Mouse (Mus musculus): Measurements from ENCODE around the gene Pkn3.
"Not testable (repeated sequence)": the region's sequence is repeated elsewhere in the genome, so short reads cannot be mapped to it uniquely, and the experiment has no call there.

The Pkn3 gene

GRCm38 (mm10) chr2:30077502-30078348, at the start of gene Pkn3:
Gene Pkn3 (plus strand): TSS chr2:30077684.
- DNase-seq (ENCODE audit: low read depth, low spot score): no peak

- DNase-seq (ENCODE audit: low read depth, low spot score): no peak
Measured at GRCm38 (mm10) chr2:30032244-30032846, 45.1 kb upstream of the Pkn3 start.

- DNase-seq (ENCODE audit: low read depth, low spot score): no peak
Measured at GRCm38 (mm10) chr2:30032957-30033356, 44.5 kb upstream of the Pkn3 start.

DNA sequence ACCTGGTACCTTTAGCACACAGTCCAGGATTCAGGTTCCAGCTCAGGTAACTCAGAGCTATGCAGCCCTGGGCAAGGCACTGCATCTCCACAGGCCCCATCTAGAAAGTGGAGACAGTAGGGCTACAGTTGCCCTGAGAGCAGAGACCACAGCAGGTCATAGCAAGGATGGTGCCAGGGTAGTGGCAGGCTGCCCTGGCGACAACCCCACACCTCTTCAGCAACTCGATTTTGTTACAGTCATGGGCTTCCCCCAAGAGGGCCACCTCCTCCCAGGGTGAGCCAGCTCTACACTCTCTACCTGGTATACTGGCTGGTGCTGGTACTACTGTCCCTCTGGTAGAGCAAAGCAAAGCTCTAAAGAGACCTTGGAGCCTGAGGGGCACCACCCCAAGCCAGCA, 39.7 kb upstream of the Pkn3 start:
- DNase-seq (ENCODE audit: low read depth, low spot score): no peak

DNA sequence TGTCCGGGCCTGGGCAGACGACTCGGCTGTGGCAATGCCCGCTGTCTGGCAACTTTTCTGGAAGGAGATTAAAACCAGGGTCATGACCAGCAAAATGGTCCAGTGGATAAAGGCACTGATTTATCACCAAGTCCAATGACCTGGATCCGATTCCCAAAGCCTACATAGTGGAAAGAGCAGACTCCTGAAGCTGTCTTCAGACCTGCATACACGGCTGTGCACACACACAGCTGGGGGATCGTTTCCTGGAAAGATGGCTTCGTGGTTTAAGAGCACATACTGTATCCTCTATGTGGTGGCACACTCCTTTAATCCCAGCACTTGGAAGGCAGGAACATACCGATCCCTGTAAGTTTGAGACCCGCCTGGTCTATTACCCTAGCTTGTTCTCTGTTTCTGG, 39.1 kb upstream of the Pkn3 start:
- no peak for DNase-seq (ENCODE audit: low read depth, low spot score)

GRCm38 (mm10) chr2:30039687-30040086, 37.8 kb upstream of the Pkn3 start:
- no peak for DNase-seq (ENCODE audit: low read depth, low spot score)

DNA sequence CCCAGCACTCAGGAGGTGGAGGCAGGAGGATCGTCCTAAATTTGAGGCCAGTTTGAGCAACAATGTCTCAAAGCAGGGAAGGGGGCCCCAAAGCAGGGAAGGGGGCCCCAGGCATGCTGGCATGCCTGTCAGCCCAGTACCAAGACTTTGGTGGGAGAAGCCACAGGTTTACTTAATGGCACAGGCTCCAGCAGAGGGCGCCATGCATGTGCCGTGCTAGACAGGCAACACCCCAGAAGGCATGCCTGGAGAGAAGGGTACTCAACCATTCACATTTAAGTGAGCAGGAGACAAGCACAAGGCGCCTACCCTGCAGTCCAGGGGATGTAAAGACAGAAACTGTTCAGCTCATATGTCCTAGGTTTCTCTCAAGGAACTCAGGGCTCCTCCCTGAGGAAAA, 35.0 kb upstream of the Pkn3 start:
- DNase-seq (ENCODE audit: low read depth, low spot score): no peak

DNA sequence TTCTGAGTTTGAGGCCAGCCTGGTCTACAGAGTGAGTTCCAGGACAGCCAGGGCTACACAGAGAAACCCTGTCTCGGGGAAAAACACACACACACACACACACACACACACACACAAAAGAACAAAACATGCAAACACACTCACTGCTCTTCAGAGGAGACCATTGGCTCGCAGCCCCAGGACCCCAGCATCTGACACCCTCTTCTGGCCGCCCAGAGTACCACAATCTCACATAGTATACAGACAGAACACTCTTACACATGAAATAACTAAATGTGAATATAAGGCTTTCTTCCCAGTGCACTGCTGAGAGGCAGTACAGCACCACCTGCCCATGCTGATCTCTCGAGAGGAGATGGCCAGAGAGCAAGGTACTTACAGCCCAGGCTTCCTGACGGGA, 32.9 kb upstream of the Pkn3 start:
- DNase-seq (ENCODE audit: low read depth, low spot score): no peak

DNA sequence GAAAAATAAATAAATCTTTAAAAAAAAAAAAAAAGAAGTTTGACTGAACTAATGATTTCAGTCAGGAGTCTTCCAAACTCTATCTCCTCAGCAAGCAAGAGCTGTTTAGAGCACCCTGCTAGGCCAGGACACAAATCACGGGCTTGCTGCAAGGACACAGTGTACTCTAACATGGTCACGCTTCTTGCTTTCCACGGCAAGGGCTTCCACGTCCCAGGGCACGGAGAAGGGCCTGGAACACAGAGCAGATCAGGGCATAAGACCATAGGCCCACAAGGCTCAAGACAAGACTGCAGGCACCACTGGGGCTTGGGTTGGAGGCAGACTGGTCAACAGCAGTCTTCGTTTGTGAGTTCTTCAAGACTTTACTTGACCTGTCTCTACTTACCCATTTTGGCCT, 30.4 kb upstream of the Pkn3 start:
- no peak for DNase-seq (ENCODE audit: low read depth, low spot score)

DNA sequence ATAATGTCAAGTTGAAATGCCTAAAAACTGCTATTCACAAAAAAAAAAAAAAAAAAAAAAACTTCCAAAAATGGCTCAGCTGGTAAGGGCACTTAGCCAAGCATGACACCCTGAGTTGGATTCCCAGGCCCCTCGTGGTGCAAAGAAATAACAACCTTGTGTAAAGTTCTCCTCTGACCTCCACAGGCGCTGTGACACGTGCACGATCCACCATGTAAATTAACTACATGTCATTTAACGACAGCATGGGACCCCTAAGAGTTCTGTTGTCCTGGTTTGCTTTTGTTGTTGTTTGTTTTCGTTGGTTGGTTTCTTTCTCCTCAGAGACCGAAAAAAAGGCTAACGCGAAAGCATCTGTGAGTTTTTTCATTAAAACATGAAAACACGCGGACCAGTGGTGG, 29.4 kb upstream of the Pkn3 start:
- DNase-seq (ENCODE audit: low read depth, low spot score): no peak

DNA sequence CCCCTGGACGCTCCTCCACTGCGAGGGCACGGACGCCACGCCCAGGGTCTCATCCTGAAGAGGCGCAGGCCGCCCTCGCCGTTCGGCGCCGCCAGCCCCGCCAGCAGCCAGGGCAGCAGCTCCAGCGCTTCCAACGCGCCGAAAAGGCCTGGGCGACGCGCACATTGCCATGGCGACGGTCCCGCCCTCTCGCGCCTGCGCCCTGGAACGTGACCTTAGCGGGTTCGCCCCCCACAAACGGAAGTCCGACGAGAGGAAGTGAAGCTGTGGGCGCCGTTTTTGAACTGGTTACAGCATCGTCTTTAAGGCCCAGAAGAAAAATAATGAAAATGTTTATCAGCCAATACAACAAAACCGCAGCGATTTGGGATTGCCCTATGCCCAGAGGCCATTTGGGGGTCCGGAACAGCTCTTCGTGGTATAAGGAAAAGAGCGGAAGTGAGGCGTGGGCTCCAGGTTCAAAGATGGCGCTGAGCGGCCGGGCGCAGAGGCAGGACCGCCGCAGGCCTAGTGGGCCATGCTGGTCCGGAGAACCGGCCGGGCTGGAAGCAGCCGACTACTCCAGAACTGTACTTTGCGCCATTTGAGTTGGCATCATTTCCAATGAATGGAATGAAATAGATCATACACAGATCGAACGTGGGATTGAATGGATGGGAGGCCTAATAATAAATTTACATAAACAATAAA, 28.6 kb upstream of the Pkn3 start, which contains the start of gene Wdr34:
Wdr34 (minus strand) TSS at position 183 of the 690 bp plus-strand sequence.
- DNase-seq (ENCODE audit: low read depth, low spot score): peak; percentile 92

- no peak for DNase-seq (ENCODE audit: low read depth, low spot score)
Measured at GRCm38 (mm10) chr2:30049831-30050230, 27.7 kb upstream of the Pkn3 start.

DNA sequence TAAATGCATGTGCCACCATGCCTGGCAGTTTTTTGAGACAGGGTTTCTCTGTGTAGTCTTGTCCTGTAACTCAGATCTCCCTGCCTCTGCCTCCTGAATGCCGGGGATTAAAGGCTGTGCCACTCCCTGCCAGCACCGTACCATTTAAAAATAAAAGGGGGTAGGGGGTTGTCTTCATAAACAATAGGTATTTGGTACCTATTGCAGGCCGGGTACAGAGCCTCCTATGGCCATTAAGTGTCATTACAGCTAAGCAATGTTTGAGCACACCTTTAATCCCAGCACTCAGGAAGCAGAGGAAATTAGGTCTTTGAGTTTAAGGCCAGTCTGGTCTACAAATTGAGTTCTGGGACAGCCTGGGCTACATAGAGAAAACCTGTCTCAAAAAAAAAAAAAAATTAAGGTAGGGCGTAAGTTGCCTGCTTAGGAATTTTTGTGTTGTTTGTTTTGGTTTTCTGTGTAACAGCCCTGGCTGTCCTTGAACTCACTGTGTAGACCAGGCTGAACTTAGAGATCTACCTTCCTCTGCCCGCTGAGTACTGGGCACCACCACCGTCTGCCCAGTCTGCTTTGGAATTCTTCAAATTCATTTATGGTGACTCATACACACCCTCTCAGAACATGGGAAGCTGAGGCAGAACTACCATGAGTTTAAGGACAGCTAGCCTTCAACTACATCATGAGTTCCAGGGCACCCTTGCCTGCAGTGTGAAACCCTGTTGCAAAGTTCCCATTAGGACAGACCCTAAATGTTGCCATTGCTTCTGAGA, 25.3 kb upstream of the Pkn3 start:
- DNase-seq (ENCODE audit: low read depth, low spot score): no peak

DNA sequence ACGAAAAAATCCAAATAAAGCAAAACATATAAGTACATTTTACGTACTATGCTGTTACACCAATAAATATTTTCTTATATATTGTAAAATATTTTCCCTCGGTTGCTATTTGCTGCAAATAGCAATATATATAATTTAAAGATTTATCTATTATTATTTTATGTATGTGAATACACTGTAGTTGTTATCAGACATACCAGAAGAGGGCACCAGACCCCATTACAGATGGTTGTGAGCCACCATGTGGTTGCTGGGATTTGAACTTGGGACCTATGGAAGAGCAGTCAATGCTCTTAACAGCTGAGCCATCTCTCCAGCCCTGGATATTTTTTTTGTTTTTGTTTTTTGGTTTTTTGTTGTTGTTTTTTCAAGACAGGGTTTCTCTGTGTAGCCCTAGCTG, 22.2 kb upstream of the Pkn3 start:
- DNase-seq (ENCODE audit: low read depth, low spot score): not testable (repeated sequence)

- DNase-seq (ENCODE audit: low read depth, low spot score): no peak
Measured at GRCm38 (mm10) chr2:30056736-30057135, 20.7 kb upstream of the Pkn3 start.

- DNase-seq (ENCODE audit: low read depth, low spot score): no peak
Measured at GRCm38 (mm10) chr2:30057223-30057904, 20.1 kb upstream of the Pkn3 start, which contains the start of gene Set. Gene Set (plus strand): TSS chr2:30057378.

- no peak for DNase-seq (ENCODE audit: low read depth, low spot score)
Measured at GRCm38 (mm10) chr2:30058418-30058817, 19.1 kb upstream of the Pkn3 start.

- DNase-seq (ENCODE audit: low read depth, low spot score): no peak
Measured at GRCm38 (mm10) chr2:30061215-30062166, 16.0 kb upstream of the Pkn3 start.

DNA sequence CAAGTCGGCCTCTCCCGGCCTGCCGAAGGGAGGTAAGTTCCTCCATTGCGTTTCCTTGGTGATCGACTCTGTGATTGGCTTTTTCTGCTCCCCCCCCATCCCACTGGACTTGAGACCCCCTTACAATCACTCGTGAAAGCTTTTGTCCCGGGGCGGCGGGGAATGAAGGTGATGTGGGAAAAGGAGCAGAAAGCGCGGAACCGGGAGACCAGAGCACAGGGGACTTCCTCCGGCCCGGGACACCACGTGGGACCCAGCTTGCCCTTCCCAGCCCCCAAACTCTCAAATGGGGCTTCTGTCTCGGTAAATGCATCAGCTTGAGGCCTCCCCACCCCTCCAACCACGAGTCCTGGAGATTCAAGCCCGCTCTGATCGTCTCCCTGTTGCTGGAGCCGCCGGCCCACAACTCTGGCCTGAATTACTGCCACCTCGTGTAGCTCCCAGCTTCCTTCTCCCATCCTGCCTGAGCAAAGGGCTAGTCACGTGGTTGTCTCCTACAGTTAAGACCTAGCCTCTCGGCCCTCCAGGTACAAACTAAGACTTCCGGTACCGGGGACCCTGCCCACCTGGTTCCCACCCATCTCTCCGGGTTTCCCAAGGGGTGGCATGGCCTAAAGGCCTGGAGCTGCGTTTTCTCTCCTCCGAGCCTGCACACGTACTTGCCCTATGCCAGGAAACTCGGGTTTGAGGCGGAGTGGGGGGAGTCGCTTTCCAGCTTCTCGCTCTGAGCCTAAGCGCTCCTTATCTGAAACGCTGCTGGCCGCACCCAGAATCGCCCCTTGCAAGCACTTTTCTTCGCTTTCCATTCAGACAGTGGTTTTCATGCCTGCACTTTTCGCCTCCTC, 15.0 kb upstream of the Pkn3 start:
- DNase-seq (ENCODE audit: low read depth, low spot score): no peak
